23 mouse cellular contexts compared by ENCODE assay signal in genomic region chr8:110811793-110812192, GRCm38 (mm10). TPM values are rescaled to one million over a fixed set of nuclear protein-coding genes. Genes with fewer than 3 reads are reported as not detected.
DNase-seq lines count a peak whose midpoint lies in the region; ATAC-seq and TF ChIP-seq lines count a peak whose summit lies in the region.
"Had no signal": no experiment of that assay in that cellular context is flagged by ENCODE, and none has a peak within 500 bp of the region (broad histone marks: within the 10 kb centered on the region; RNA-seq: fewer than 3 reads in every experiment).

No protein-coding gene starts in this region.

- intact Hi-C loops in heart, postnatal 36 days (cut with DNase I) = no loop called here

- TF ChIP-seq CTCF in bone marrow macrophage, adult 2 months (IDR thresholded peaks at IDR 0.05; ENCODE audit: low read depth, low read length) = no peak

- no peak for ATAC-seq in heart, embryonic 11.5 days (replicated peaks; ENCODE audit: insufficient number of reproducible peaks, low FRiP score, low TSS enrichment)
- ATAC-seq: activated CD4-positive, CD25-positive, alpha-beta regulatory T cell, adult 4 months; forebrain, embryonic 13.5 days; forebrain, embryonic 16.5 days; Patski had no signal

- WGBS in heart, embryonic 11.5 days (ENCODE audit: insufficient replicate concordance) = 84% methylated on average over 7 of the region's 7 CpGs

- DNase-seq in heart, adult 11 months = peak; percentile 85
- DNase-seq in heart, postnatal 36 days = no peak
- DNase-seq in 3T3-L1 (ENCODE audit: low read depth, low spot score) = peak; percentile 54
- no peak for DNase-seq in gastrocnemius, postnatal 25 days
- DNase-seq: adrenal gland, adult 8-10 months; adrenal gland, postnatal 14 days; adrenal gland, postnatal 36 days; cerebellum, adult 11 months; cerebellum, adult 18-20 months; cerebellum, adult 8-10 months; cerebellum, adult 9-11 months; cerebellum, postnatal 14 days; cerebellum, postnatal 36 days; embryo, embryonic 11 days had no signal

- H3K4me2 ChIP-seq in heart, embryonic 11.5 days = no peak overlapping the region
- H3K4me2 ChIP-seq: embryonic facial prominence, embryonic 13.5 days; embryonic facial prominence, embryonic 15.5 days; forebrain, embryonic 13.5 days had no signal

- H3K36me3 ChIP-seq in heart, embryonic 11.5 days (ENCODE audit: control insufficient read depth, insufficient read depth, low read length) = peaks cover 64% of the 10 kb centered on the region

- H3K4me3 ChIP-seq in bone marrow macrophage, adult 2 months (ENCODE audit: insufficient read depth, low read length) = no peak overlapping the region
- H3K4me3 ChIP-seq in heart, embryonic 11.5 days (ENCODE audit: low read depth, low read length) = no peak overlapping the region
- H3K4me3 ChIP-seq: embryonic facial prominence, embryonic 13.5 days; embryonic facial prominence, embryonic 15.5 days; forebrain, embryonic 13.5 days had no signal

- no peak for TF ChIP-seq POLR2A in bone marrow macrophage, adult 2 months (IDR thresholded peaks at IDR 0.05; ENCODE audit: borderline replicate concordance, low read depth, low read length)

- no peak overlapping the region for H3K9ac ChIP-seq in heart, embryonic 11.5 days (ENCODE audit: low read depth, low read length)
- H3K9ac ChIP-seq: embryonic facial prominence, embryonic 13.5 days; embryonic facial prominence, embryonic 15.5 days; forebrain, embryonic 13.5 days had no signal

- peak overlapping the region; percentile 26 for H3K27ac ChIP-seq in bone marrow macrophage, adult 2 months (ENCODE audit: insufficient read depth, low read depth, low read length)
- no peak overlapping the region for H3K27ac ChIP-seq in heart, embryonic 11.5 days (ENCODE audit: low read depth, low read length)
- H3K27ac ChIP-seq: embryonic facial prominence, embryonic 13.5 days; embryonic facial prominence, embryonic 15.5 days; forebrain, embryonic 13.5 days had no signal

- no peaks in the 10 kb centered on the region for H3K27me3 ChIP-seq in heart, embryonic 11.5 days (ENCODE audit: control insufficient read depth, insufficient read depth, low read length)
- H3K27me3 ChIP-seq: embryonic facial prominence, embryonic 13.5 days; embryonic facial prominence, embryonic 15.5 days; forebrain, embryonic 13.5 days; Patski had no signal

- peaks cover 40% of the 10 kb centered on the region for H3K4me1 ChIP-seq in bone marrow macrophage, adult 2 months (ENCODE audit: control insufficient read depth, insufficient read depth, low read length)
- peaks cover 6% of the 10 kb centered on the region; the same call in 1 of the 2 replicates for H3K4me1 ChIP-seq in heart, embryonic 11.5 days (ENCODE audit: control insufficient read depth, insufficient read depth, low read length)
- H3K4me1 ChIP-seq: forebrain, embryonic 13.5 days had no signal

- no peaks in the 10 kb centered on the region for H3K9me3 ChIP-seq in heart, embryonic 11.5 days (replicated peaks; ENCODE audit: control insufficient read depth, low read length)
- H3K9me3 ChIP-seq: embryonic facial prominence, embryonic 13.5 days; embryonic facial prominence, embryonic 15.5 days; forebrain, embryonic 13.5 days had no signal

RNA-seq across cellular contexts. Expression of gene Il34, which starts 6.1 kb away (rescaled TPM):
- total RNA-seq in heart, postnatal 36 days (2021) = 1 to 10 TPM; 4.3 to 6.9 TPM
- not detected in 2 replicates for polyA plus RNA-seq in bone marrow macrophage, adult 2 months (2012; ENCODE audit: insufficient read depth, insufficient read length, missing spikeins)
- total RNA-seq in gastrocnemius, postnatal 25 days (2021) = 1 to 10 TPM; 6.5 to 6.8 TPM
- polyA plus RNA-seq in heart, embryonic 11.5 days (2014; fragmentation: Nextera tagmentation; extraction: Ambion mirVana) = 0.36 TPM in 1 of 2 replicates, not detected in the other
- total RNA-seq: common myeloid progenitor, adult 5-6 weeks had no signal
- polyA plus RNA-seq: activated CD4-positive, CD25-positive, alpha-beta regulatory T cell, adult 4 months had no signal

RNA-seq across cellular contexts. Expression of gene Cog4, which starts 34.6 kb away (rescaled TPM):
- total RNA-seq in heart, postnatal 36 days (2021) = 10 to 100 TPM; 74.3 to 78.3 TPM
- 31.1 and 33.5 TPM in 2 replicates for polyA plus RNA-seq in bone marrow macrophage, adult 2 months (2012; ENCODE audit: insufficient read depth, insufficient read length, missing spikeins)
- total RNA-seq in gastrocnemius, postnatal 25 days (2021) = 10 to 100 TPM; 56.0 to 63.1 TPM
- polyA plus RNA-seq in heart, embryonic 11.5 days (2014; fragmentation: Nextera tagmentation; extraction: Ambion mirVana) = 62.8 and 64.2 TPM in 2 replicates

RNA-seq across cellular contexts. Expression of gene Sf3b3, which starts 34.8 kb away (rescaled TPM):
- 10 to 100 TPM; 37.3 to 39.1 TPM for total RNA-seq in heart, postnatal 36 days (2021)
- 31.2 and 32.3 TPM in 2 replicates for polyA plus RNA-seq in bone marrow macrophage, adult 2 months (2012; ENCODE audit: insufficient read depth, insufficient read length, missing spikeins)
- 10 to 100 TPM; 18.4 to 19.2 TPM for total RNA-seq in gastrocnemius, postnatal 25 days (2021)
- 92.8 and 112 TPM in 2 replicates for polyA plus RNA-seq in heart, embryonic 11.5 days (2014; fragmentation: Nextera tagmentation; extraction: Ambion mirVana)

Comparison
In these comparisons a context has a peak if more than half of its experiments do, and no peak if none do; other contexts are left out.
1. DNase-seq: peak in heart, adult 11 months (single experiment) and 3T3-L1 (single experiment); none in heart, postnatal 36 days (0 of 2) and gastrocnemius, postnatal 25 days (single experiment).